Mouse (Mus musculus) kidney, postnatal 4 days (tissue): ENCODE results near the gene Ccdc34.

Source experiments
- DNase-seq, 2 experiments: peaks; one replicate each; pipeline ENCODE4 v3.0.0; 2021; ENCODE audit warnings: mixed read lengths in 2 of 2

Gene Ccdc34

DNA sequence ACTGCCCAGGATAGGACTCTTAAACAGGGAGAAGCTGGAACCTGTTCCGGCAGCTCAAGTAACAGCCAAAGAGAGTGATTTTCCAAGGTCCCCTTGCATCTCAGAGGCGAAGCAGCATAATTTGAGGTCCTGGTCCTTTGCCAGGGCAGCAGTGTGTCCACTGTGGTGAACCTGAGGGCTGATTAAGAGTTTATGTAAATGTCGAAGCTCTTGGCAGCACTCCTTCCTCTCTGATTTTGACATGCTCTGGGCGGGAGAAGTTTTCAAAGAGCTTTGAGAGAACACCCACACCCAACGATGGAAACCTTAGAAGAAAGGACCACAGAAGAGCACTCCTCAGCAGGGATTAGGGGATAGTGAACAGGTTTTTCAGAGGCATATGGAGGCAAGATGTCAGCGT lies 164.6 kb downstream of the Ccdc34 start:
- peak; percentile 64 to 75 for DNase-seq

DNA sequence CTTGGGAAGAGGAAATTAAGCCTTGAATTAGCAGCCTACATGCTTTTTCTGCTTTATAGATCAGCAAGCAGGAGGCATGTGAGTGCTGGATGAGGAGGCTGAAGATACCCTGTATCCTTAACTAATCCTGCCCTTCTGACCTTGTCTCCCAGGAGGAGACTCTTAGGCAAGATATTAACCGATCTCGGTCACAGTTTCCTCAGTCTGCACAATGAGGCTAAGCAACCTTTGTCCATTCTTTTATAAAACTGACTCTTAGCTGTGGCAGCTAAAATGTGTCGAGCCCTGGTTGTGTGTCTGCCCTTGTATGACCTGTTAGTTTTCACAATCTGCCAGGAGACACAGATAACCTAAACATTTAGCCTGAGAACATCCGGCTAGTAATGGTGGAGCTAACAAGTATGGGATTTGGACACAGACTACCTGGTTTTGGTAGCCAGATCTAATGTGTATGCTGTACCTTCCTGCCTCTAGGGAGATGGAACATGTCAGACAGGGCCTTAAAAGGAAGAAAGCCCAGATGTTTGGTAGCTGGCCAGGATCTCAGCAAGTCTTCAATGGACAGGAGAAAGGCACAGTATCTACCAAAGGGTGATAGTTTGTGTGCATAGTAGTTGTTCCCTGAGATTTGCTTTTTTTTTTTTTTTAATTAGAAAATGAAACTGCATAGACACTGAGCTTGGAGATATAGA lies 165.3 kb downstream of the Ccdc34 start:
- DNase-seq = no peak

DNA sequence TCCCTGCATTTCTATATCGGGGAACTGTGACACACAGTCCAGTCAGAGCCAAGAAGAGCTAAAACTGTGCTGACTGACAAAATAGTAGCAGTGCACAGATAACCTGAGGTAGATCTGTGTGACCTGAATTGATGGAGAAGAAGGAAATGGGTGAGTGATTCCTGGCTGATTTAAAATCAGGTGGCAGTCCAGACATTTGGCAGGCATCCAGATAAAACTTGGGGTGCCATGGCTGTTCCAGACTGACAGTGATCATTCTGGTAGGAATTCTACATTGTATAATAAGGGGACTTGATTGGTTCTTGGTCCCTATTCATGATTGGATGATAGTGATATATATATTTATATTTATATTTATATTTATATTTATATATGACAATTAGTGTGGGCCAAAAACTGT lies 166.5 kb downstream of the Ccdc34 start:
- no peak for DNase-seq

DNA sequence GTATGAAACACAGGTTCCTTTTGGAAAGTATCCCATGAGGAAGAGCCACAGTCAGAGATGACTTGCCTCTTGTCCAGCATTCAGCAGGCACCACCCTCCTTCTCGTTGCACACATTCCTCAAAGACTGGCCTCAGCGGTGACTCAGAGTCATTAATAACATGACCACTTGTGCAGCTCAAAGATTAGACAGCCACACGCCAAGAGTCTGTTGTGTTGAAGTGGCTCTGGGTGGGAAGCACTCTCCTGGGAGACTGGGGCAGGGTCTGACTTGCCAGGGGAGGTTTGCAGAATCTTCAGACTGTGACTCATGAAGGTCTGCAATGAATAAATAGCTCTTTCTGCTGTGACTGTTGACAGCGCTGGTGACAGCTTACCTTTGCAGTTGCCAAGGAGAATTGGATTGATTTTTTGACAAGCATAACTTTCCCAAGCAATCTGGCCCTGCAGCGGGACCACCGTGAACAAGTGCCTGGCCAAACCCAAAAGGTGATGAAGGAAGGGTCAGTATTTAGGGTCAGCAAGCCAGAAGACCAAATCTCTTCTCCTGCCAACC lies 168.9 kb downstream of the Ccdc34 start:
- DNase-seq = peak; percentile 44 to 59

DNA sequence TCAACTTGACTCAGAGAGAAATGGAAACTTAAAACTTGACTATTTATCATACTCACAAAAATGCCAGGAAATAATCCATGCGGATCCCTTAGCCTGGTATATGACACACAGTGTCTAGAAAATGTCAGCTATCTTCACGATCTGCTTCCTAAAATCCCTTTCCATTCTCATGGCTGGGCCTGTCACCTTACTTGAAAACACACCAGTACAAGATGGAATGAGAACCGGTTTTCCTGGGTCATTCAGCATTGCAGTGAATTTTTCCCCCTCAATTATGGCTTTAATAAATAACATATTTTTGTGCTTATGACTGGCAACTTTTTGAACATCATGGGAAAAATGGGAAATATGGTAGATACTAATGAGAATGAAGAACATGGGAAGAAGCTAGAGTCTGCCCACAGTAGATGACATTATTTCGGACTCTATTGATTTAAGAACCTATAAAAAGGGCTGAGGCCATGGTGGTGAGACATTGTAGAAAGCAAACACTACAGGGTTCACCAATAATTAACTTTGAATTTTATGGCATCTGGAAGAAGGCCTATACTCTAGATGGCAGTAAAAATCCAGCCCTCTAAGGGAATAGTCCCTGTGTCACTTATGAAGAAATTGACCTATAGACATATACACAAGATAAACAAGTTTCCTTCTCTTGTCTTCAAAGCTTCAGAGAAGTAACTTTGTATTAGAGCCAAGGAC lies 171.2 kb downstream of the Ccdc34 start:
- DNase-seq = no peak

DNA sequence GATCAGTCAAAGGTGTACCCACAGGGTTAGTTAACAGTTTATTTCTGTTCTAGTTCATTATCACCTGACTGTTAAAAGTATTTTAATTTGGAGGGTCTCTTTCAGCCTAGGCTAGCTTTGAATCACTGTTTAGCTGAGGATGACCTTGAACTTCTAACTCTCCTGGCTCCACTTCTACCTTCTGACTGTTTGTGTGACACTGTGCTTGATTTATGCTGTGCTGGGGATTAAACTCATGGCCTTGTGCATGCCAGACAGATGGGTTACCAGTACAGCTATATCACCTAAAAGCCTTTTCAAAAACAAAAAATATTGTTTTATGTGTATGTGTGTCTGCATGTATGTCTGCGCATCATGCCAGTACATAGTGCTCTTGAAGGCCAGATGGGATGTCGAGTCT lies 172.8 kb downstream of the Ccdc34 start:
- no peak for DNase-seq

DNA sequence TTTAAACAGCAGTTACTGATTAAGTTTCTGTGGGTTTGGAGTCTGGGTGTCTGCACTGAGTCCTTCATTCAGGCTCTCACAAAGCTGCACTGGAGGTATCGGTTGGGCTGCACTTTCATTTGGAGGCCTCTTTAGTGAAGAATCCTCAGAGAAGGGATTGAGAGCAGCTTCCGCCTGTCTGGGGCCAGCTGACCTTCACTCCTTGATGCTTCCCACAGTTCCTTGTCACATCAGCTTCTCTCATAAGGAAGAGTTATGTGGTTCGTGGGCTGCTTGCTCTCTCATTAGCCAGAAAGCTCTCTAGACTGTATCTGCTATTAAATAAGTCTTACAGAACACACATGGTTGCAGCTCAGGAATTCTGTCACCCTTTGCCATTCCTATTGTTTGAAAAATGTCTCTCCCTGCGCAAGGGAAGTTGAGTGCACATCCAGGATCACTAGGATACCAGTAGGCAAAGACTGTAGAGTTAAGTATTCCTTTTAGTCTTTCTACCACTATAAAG lies 173.6 kb downstream of the Ccdc34 start:
- peak; percentile 49 to 66 for DNase-seq

DNA sequence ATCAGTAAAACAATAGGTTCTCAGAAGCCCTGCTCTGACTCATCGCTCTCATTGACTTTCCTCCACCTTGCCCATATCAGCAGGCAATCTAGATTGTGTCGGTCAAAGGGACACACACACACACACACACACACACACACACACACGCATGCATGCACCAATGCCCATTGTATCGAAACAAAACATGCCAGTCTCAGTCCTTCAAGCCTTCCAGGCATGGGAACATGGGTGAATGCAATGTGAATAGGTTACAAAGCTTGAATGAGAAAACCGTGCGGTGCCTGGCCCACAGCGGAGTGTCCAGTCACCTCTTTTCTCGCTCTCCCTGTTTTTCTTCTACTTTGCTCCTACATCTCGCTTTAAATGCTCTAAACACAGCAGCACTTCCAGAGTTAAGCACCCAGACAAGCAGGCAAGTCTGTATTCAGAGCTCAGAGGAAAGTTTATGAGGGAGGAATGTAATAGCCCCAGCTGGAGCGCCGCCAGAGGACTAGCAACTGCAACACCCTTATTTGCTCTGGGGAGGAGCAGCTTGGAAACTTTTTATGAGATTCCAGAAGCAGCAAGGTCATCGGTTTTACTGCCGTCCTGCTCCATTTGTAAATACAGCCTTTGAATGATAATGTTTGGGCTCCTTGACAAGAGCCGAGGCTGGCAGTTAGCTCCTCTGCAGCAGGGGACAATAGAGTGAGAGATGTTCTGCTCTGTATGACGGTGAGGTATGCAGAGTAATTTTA lies 174.5 kb downstream of the Ccdc34 start:
- DNase-seq = peak; percentile 96 to 97

DNA sequence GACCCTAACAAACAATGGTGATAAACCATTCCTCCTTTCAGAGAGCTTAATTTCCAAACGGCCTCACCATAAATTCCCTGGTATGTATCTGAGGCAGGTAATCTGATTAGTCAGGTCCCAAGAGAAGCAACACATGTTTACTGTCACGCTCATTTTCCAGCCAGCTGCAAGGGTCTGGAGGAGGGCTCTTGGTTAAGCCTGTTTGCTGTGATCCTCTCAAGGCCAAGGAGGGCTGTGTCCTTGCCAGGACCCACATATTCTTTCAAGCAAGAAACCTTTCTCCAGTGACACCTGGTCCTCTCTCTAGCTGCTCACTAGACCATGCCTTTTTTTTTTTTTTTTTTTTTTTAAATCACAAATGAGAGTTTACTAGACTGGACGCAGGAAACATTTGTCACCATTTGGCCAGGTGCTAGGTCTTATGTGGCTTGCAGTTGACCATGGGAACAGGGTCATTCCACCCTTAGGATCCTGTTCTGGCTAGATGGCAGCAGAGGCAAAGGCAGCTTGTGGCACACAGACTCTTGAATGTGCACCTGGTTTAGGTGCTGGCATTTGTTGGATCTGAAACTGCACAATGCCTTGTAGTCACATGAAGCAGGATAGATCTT lies 175.2 kb downstream of the Ccdc34 start:
- peak; percentile 62 to 75 for DNase-seq

DNA sequence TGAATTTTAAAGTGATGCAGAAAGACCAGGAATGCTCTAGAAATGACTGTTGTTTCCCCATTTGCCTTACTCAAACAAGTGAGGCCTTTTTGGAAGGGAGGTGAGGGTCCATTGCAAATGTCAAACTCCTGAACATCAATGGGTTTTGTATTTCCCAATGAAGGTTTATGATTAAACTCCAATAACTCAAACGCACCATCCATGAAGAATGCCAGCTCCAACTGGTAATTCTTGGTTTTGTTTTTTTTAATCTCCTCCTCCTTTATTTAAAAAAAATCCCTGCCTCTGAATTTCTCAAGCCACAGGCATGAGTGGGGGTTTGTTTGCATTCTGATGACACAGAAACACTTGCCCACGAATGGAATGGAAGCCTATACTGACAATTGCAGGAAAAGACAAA lies 178.9 kb downstream of the Ccdc34 start:
- no peak for DNase-seq

DNA sequence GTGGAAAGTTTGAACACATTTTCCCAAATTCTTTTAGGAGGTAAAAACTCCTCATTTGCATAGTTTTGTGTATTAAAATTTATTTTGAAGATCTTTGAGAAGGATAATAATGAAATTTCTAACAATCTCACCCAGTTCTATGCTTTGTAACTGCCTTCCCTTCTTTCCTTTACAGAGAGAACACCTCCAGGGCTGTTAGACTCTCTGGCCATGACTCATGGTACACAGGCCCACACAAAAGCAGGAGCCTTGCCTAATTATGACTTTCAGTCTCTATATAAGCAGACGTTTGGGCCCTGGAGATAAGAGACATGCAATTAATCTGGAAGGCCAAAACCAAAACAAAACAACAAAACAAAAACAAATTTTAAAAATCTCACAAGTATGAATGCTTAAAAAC lies 182.0 kb downstream of the Ccdc34 start:
- DNase-seq = no peak

DNA sequence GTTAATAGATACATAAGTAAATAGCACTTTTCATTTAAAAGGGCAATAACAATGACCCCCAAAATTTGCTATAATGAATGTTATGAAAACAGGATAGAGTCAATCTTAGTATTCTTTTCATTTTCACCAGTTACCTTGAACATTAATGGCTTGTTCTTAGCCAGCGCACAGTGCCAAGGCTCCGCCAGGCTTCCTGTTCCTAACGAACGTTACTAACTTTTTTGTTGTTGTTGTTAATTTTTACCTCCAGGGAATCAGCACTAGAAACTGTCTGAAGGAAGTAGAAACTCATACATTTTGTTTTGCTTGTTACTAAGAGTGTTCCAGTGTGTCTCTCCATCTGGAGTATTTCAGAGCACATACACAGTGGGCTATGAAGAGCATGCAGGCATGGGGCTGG lies 184.2 kb downstream of the Ccdc34 start:
- DNase-seq = no peak

DNA sequence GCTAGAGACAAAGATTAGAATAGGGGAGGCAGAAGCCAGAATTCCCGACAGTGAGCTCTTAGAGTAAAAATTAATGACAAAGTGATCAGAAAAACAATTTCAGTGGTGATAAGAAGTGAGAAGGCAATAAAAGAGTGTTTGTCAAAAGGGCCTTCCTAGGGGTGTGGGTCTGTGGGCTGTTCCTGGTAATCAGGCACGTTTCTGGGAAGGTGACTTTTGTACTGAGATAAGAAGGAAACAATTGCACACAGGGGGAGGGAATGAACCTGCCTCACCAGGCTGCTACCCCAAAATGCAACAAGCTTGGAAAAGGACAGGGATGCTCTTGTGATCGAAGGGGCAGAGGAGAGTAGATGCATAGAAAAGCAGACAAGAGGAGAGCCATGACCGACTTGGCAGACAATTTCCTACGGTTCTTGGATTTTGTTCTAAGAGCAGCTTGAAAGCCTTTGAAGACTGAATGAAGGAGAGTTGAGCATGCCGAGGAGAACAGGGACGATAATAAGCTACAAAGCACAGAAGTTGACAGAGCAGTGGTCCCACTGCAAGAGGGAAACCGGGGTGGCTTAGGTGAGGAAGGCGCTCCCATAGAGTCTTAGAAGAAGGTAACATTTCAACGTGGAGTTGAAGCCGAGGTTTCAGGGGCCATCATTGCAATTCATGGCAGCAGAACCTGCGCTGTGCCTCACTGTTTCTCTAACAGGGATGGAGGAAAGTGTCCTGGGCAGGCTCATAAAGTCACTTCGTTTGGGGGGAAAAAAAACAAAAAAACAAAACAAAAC lies 185.3 kb downstream of the Ccdc34 start:
- no peak for DNase-seq

DNA sequence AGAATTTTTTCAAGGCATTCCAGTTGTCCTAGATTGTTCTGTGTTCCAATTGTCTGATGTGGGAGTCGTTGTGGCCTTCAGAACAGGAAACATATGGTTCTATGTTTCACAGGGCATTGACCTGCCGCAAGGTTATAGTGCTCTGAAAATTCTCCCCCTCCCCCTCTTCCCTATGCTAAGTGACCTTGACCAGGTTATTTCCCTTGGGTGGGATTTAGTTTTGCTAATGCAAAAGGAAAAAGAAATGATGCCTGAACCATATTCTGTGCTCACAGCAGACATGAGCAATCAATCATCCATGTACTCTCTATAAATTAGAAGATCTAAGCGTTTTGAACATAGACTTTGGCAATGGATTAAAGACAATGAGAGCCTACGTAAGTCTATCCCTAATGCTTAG lies 186.6 kb downstream of the Ccdc34 start:
- no peak for DNase-seq

DNA sequence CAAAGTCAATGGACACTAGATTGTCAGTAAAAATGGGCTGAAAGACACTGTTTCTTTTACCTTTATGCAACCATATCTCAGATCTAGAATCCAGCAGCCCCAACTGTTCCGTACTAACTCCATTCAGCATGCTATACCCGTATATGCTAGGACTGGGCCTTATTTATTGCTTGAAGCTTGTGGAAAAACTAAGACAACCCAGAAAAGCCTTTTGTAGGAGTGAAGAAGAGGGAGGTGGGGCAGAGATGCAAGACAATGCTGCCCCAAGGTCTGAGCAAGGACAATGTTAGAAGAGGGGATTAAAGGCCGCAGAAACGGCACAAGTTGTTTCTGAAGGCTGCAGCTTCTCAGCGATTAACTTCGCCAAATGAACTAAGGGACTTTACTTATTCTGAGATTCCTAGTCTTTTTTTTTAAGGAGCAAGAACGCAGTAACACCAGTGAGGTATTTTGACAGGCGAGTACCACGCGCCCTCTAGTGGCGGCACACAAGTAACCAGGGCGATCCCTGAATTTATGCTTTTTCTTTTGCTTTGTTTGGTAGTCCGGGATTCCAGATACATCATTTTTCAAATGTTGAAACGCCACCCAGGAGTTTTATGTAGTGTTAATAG lies 187.2 kb downstream of the Ccdc34 start:
- peak; percentile 88 to 91 for DNase-seq

DNA sequence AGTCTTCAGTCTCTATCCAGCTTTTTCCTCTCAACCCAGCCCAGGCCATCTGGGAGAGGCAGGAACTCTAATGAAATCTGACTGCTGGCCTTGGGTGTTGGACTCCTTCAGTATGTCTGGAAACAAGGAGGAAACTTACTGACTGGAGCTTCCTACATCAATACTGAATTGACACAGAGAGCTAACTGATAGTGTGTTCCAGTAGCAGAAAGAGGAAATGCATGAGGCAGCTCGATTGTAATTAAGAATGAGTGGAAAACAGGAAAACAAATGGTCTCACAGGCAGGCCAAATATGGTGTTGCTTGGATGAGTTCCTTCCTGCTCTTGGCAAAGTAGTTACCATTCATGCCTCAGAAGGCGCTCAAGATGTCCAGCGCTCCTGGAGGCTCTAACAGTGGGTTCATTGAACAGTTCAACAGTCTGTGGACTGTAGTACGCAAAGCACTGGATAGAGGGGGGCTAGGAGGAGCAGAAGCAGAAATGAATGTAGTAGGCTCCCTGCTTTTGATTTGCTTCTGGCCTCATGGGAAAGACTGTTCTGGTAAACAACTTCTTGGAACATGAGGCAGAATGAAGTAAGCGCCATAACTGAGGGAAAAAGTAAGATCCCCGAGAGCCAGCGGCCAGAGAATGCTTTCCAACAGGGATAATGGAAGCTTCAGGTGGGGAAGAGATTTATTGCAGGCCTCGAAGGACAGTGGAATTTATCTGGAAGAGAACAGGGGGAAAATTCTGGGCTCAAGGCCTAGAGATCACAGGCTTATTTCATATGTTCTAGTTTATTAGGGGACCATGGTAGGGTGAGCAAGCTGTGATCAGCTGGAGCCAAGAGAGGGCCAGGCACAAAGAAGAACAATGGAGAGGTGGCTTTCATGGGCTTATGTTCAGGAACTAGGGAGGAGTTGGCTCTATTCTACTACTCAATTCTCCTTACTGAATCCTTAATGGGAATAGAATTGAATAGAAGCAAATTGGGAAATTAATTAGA lies 193.2 kb downstream of the Ccdc34 start:
- DNase-seq = peak in 1 of 2 experiments; percentile 50

DNA sequence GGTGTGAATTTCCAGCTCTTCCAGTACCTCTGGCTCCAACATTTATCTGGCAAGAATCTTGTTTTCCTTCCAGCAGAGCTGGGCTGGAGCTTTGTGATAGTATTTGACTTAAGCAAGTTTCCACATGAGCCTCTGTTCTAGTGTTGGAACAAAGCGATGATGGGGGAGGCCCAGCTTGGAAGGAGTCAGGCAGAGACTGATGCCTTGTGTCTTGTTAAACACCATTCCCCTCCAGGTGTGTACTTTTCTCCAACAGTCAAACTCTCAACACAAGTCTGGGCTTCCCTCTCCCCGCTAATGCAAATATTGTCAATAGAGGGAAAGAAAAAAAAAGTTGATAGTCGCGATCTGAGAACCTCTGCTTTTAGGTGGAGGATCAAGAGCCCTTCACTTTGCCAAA lies 196.7 kb downstream of the Ccdc34 start:
- DNase-seq = no peak

DNA sequence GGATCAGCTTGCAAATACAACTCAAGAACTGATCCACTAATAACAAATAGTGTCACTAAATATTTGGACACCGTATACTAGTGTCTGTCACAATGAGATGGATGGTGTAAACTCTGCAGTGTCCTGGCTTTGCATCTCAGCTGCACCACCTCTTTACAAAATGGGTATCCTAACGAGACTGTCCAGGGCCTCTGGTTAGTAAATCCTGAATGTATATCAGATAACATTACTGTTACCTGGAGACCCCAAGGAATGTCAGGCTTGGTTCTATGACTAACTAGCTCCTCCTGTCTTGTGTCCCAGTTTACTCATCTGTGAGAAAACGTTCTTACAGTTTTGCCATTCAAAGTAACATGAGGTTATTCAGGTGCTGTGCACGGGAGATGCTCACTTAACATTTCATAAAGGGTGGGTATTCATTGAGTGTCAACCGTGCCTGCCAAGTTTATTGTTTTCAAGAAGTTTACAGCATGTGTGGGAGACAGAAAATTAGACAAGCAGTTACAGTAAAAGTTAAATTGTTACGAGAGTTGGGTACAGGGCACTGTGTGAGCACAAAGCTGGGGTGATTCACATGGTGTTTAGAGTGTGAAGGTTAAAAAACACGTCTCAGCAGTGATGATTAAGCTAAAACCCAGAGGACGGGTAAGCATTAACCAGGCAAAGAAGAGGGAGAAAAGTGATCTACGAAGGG lies 197.5 kb downstream of the Ccdc34 start:
- peak in 1 of 2 experiments; percentile 32 for DNase-seq

DNA sequence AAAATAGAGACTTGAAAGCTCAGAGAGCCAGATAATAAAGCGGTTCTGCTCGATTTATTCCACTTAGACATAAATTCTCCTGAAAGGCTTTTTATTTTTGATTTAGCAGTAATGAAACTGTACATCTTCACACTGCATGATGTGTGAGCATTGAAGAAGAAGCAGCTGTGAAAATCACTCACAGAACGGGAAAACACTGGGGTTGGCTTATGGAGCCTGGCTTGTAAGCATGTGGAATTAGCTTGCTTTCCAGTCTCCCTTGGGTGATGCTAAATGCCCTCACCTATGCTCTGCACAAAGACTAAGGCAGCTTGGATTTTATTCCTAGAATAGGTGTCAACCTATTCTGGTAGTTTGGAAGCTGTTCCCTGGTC lies 198.1 kb downstream of the Ccdc34 start:
- DNase-seq = no peak

DNA sequence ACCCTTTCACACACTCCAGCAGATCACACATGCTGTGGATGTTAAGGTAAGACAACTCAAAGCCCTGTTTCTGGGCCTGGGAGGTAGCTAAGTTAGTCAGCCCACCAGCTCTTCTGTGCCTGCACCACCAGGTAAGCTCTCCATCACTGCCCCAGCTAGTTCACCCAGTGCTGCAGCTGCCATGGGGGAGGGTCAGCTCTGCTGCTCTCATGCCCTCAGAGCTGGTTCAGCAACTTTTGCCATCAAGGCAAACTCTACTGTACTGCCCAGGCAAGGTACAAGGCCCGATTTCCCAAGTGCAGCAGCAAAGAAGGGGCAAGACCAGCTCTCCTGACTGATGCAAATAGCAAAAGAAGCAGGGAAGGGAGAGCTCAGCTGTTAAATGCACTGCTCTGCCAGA lies 202.9 kb downstream of the Ccdc34 start:
- DNase-seq = peak; percentile 34 to 60
